Mouse (Mus musculus) small intestine, adult 2 months (tissue): ENCODE data around the gene Irf2bpl. TPM values are rescaled to one million over a fixed set of nuclear protein-coding genes. Genes with fewer than 3 reads are reported as not detected.

Source experiments
- H3K27ac ChIP-seq: fragments of 200-500 bp; 2 replicates; pipeline ENCODE4 v1.5.1; 2012; ENCODE audit warnings: low read depth, low read length, control low read depth, inconsistent platforms; ENCODE audit not compliant: insufficient read depth
- H3K27me3 ChIP-seq: fragments of 200-500 bp; 2 replicates; pipeline ENCODE4 v1.6.1; 2012; ENCODE audit warnings: mild to moderate bottlenecking, moderate library complexity, low read length, inconsistent platforms; ENCODE audit not compliant: control insufficient read depth, insufficient read depth
- H3K36me3 ChIP-seq: fragments of 200-500 bp; 2 replicates; pipeline ENCODE4 v1.6.1; 2012; ENCODE audit warnings: mild to moderate bottlenecking, low read length, control low read depth, inconsistent platforms; ENCODE audit not compliant: control insufficient read depth, insufficient read depth
- H3K4me1 ChIP-seq: fragments of 200-500 bp; 2 replicates; pipeline ENCODE4 v1.6.1; 2012; ENCODE audit warnings: low read length, inconsistent platforms, mixed read lengths; ENCODE audit not compliant: control insufficient read depth, insufficient read depth, insufficient read length
- H3K4me3 ChIP-seq: fragments of 200-500 bp; 2 replicates; pipeline ENCODE4 v1.5.1; 2012; ENCODE audit warnings: low read depth, mild to moderate bottlenecking, control low read depth, inconsistent platforms, low read length, moderate library complexity
- CTCF ChIP-seq: fragments of 200-500 bp; IDR thresholded peaks from 2 replicates; pipeline ENCODE4 v1.5.1; 2012; ENCODE audit warnings: low read depth, mild to moderate bottlenecking, control low read depth, inconsistent platforms, low read length, moderate library complexity, mixed read lengths; ENCODE audit not compliant: insufficient replicate concordance, insufficient read length; ENCODE audit errors: extremely low read depth
- POLR2A ChIP-seq: fragments of 200-500 bp; IDR thresholded peaks from 2 replicates; pipeline ENCODE4 v1.6.1; 2012; ENCODE audit warnings: low read depth, mild to moderate bottlenecking, control low read depth, inconsistent platforms, low read length, moderate library complexity
- WGBS: fragments of 180-500 bp; shearing (Covaris S2); methylation state at CpG from one replicate; pipeline ENCODE4 v1.1.7; 2018; 5-methylcytosine and 5-hydroxymethylcytosine counted together
- polyA plus RNA-seq: library from polyadenylated mRNA; depleted of rRNA; stranded (reverse); fragments of >200 nt; gene quantifications from 2 replicates; pipeline ENCODE4 v1.2.3, GENCODE M21; 2012

Gene Irf2bpl
- polyA plus RNA-seq, 1 experiment: 30.5 TPM

DNA sequence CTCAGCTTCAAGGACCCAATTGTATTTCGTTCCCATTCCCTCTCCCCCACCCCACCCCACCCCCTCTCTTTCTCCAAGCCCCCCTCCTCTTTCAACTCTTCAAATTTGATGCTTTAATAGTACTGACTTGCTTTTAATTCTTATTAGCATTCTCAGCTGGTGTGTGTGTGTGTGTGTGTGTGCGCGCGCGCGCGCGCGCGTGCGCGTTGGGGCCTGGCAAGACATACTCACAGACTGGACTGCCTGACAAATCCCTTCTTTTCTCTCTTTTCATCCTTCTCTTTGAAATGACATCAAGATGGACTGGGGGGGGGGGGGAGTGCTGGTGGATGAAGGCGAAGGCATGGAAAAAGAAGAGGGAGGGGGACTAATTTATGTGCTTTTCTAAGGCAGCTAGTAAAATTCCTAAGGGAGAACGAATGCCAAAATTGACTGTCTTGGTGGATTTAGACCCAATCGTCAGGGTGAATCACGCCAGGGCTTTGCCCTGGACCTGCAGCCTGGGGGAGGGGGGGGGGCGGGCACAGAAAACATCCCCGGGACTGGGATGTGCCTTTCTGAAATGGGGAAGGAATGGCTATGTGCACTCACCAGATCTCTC lies 8.2 kb upstream of the Irf2bpl start:
- H3K27me3 ChIP-seq: no peaks in the 10 kb centered on the region
- peaks cover 32% of the 10 kb centered on the region for H3K4me1 ChIP-seq
- no peaks in the 10 kb centered on the region for H3K36me3 ChIP-seq
- peak overlapping the region; percentile 92 for H3K27ac ChIP-seq
- peak overlapping the region; percentile 62; the same call in 1 of the 2 replicates for H3K4me3 ChIP-seq
- 4% methylated on average over 18 of the region's 18 CpGs for WGBS
- TF ChIP-seq POLR2A (no peak), CTCF (no peak)

DNA sequence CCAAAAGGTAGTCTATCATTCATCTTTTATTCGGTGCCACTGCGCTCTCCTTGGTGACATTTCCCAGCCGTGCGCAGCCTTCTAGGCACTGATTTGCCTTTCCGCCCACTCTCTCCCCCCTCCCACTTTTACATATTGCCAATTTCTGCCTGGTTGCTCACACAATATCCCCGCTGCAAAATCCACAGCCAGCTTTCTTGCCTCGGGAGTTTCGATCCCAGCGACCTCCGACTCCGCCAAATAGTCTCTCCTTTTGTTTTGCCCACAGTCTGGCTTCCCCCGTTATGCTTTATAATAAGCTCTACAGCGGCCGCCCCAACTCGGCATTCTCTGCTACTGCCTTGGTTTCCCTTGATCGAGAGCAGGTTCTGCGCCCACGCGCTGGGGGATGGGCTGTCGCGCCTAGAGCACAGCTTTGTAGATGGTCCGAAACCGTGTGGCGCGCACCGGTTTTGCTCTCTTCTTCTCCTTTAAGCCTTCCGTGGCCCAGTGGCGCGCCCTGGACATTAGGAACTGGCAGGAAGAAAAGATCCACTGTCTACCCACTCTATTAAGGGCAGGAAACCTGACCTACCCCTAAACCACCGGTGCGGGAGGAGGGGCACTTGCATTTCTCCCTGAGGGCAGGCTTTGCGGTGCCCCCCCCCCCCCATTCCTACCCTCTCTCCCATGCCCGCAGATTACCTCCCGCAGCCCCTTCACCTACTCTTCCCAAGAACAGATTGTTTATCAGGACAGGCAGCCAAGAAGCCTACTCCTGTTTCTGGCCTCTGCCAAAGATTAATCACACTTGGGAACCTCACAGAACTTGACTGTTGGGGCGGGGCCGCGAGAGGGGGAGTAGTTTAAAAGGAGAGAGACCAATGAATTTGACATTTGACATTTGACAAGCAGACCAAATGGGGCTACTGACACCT lies 7.4 kb upstream of the Irf2bpl start:
- peak overlapping the region; percentile 92 for H3K27ac ChIP-seq
- 5% methylated on average over 37 of the region's 37 CpGs for WGBS
- peaks cover 37% of the 10 kb centered on the region for H3K4me1 ChIP-seq
- no peaks in the 10 kb centered on the region for H3K36me3 ChIP-seq
- peak overlapping the region; percentile 62 for H3K4me3 ChIP-seq
- no peaks in the 10 kb centered on the region for H3K27me3 ChIP-seq
- TF ChIP-seq CTCF (no peak), POLR2A (peak; percentile 37)

DNA sequence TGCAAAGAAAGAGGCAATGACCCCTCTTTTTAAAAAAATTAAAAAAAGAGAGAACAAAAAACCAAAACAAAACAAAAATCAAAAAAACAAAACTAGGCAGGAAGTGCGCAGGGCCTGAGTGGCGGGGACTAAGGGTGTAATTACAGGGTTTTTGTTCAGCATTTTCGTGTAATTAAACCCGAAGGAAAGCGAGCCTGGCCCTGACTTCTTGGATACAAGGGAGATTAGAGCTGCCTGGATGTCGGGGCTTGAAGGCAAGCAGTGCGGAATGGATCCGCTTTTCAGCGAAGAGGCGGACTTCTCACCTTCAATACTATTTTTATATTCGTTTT lies 6.8 kb upstream of the Irf2bpl start:
- Histone ChIP-seq H3K27ac (peak overlapping the region; percentile 92), H3K4me3 (peak overlapping the region; percentile 62), H3K4me1 (peaks cover 41% of the 10 kb centered on the region), H3K36me3 (no peaks in the 10 kb centered on the region), H3K27me3 (no peaks in the 10 kb centered on the region)
- WGBS: 30% methylated on average over 11 of the region's 11 CpGs
- no peak for TF ChIP-seq CTCF
- TF ChIP-seq POLR2A: no peak

DNA sequence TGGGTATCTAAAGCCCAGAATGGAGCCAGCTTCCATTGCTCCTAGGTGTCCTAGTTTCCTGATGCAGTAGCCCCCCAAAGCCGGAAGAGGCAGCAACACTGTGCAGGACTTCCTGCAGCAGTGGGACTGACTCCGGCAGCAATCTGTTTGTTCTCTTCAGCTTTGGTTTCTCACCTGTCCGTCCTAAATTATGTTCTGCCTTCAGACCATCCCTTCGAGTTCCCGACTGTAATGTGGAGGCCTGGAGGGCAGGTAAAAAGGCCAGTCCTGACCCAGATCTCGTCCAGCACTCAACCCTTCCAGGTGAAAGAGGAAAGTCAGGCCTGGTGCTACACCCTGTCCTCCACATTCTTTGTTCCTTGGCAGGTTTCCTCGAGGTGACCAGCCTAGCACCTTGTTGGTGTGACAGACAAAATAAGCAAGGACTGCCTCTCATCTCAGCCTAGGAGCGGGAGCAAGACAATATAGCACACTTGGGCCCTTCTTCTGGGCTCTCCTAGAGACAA lies 6.3 kb upstream of the Irf2bpl start:
- peaks cover 40% of the 10 kb centered on the region for H3K4me1 ChIP-seq
- WGBS: 15% methylated on average over 8 of the region's 8 CpGs
- no peaks in the 10 kb centered on the region for H3K27me3 ChIP-seq
- peak; percentile 10; the same call in 1 of the 2 replicates for TF ChIP-seq CTCF
- TF ChIP-seq POLR2A: no peak
- peak overlapping the region; percentile 11; the same call in 1 of the 2 replicates for H3K4me3 ChIP-seq
- H3K36me3 ChIP-seq: no peaks in the 10 kb centered on the region
- H3K27ac ChIP-seq: peak overlapping the region; percentile 100

DNA sequence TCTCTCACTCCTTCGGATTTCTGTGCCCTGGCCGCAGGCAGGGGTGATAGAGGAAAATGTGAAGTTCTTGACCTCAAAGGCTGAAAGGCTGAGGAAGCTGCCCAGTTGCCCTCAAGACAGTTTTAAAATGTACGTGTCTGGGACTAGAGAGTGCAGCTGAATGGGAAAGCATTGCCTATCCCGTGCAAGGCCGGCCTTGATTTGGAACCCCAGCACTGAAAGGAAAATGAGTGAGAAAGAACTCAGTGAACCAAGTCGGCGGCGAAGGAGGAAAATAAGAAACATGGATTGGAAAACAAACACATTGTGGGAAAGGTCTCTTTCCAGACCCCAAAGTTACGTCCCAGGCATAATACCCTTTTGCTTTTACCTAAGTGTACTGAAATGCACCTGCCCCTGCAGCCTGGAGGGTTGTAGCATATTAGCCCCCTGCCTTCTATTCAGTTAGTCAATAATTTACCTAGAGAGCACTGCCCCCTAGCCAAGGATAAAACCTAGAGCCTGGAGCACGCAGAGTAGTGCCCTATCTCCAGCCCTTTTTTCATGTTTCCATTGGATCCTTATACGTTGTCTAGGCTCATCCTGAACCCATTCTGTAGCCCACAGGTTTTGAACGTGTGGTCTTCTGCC lies 5.6 kb upstream of the Irf2bpl start:
- TF ChIP-seq CTCF: no peak
- no peak for TF ChIP-seq POLR2A
- no peaks in the 10 kb centered on the region for H3K36me3 ChIP-seq
- H3K4me3 ChIP-seq: no peak overlapping the region
- H3K27ac ChIP-seq: peak overlapping the region; percentile 100
- WGBS: 32% methylated on average over 12 of the region's 12 CpGs
- H3K27me3 ChIP-seq: no peaks in the 10 kb centered on the region
- H3K4me1 ChIP-seq: peaks cover 42% of the 10 kb centered on the region

DNA sequence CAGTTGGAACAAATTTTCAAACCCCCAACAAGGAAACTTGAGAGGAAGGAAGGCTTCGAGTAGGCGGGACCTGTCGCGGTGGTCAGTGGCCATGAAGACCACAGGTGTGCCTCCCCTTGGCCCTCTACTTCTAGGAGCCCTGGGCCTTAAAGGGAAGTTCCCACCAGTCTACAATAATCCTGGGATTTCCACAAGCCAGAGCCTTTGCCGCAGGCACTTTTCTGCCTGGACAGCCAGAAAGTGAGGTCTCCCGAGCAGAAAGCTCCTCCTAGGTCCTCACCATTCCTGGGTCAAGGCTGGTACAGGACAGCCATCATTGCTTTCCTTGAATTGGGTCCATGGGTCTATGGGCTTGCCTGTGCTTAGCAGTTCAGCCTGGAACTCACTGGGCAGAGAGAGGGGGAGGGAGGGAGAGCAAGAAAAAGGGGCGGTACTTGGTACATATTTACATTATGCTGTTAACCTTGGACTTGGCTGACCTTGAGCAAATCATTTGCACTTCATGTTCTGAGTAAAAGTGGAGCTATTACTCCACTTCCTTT lies 4.6 kb upstream of the Irf2bpl start:
- Histone ChIP-seq H3K36me3 (no peaks in the 10 kb centered on the region), H3K27me3 (no peaks in the 10 kb centered on the region), H3K4me1 (peaks cover 39% of the 10 kb centered on the region), H3K4me3 (peak overlapping the region; percentile 55), H3K27ac (peak overlapping the region; percentile 100)
- TF ChIP-seq POLR2A: peak; percentile 31; the same call in 1 of the 2 replicates
- TF ChIP-seq CTCF: no peak
- under 1% methylated on average over 7 of the region's 7 CpGs for WGBS
